Mouse (Mus musculus): ENCODE results near the gene Matn1.

The Matn1 gene

GRCm38 (mm10) chr4:130944112-130944511, at the start of gene Matn1:
TSS of gene Matn1 (plus strand) at chr4:130944385.
- DNase-seq, result no peak

GRCm38 (mm10) chr4:130895701-130896100, 48.5 kb upstream of the Matn1 start:
- DNase-seq, result no peak

- DNase-seq, result peak in 1 of 2 experiments; percentile 27
Measured at GRCm38 (mm10) chr4:130896372-130896771, 47.8 kb upstream of the Matn1 start.

DNA sequence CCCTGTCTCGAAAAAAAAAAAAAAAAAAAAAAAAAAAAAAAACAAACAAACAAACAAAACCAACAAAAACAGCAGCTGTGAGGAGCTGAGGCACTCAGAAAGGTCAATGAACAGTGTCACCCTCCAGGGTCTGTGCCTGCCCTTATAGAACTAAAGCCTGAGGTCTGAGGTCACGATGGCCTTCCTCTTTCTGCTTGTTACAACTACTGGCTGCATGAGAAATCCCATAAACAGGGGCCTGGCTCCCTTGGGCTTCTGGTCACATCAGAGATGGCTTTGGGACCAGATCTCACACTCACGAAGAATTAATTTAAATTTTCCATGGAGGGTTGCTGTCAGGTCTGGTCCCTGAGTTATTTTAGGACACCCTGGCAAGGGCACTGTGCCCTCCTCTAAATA, 44.8 kb upstream of the Matn1 start:
- DNase-seq, result no peak

DNA sequence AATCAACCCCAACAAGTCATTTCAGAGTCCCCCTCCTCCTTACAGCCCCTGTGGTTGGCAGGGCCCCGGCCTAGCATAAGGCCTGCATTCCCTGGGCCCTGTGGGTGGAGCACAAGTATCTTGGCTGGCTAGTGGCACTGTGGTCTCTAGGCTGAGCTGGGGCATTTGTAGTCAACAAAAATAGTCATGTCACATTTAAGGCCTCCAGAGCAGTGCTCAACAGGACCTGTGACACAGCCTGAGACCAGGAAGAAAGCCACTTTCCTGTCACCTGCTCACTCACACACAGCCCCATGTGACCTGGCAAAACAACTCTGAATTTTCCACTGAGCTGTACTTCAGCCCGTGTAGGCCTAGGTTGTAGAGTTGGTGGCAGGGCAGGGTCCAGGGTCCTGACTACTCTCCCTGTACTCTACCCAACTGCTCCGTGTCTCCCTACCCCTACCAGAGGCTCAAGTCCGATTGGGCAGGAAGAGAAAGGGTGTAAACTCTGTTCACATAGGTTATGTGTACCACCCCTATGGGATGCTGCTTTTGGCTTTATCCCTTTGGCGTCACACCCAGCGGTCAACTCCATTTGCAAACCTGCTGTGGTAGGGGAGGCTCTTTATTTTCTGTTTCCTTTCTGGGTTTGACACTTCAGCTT, 44.3 kb upstream of the Matn1 start:
- DNase-seq, result no peak

DNA sequence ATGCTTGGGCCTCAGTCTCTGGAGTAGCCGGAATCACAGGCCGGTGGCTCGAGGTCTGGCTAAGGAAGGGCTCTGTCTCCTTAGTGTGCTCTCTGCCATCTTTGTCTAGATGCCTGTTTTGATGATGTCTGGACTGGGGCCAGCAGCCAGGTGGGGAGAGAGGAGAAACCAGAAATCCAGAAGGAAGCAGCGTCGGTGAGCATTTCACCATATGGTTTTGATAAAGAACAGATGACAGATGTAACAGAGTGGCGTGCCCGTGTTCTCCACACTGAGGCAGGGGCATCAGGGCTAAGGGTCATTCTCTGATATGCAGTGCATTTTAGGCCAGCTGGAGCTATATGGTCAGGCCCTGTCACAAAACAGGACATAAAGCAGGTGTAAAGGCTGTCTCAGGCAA, 43.4 kb upstream of the Matn1 start:
- no peak for DNase-seq

- DNase-seq, result no peak
Measured at GRCm38 (mm10) chr4:130902289-130902781, 41.9 kb upstream of the Matn1 start.

- no peak for DNase-seq
Measured at GRCm38 (mm10) chr4:130905025-130905424, 39.2 kb upstream of the Matn1 start.

- no peak for DNase-seq
Measured at GRCm38 (mm10) chr4:130905882-130906281, 38.3 kb upstream of the Matn1 start.

- DNase-seq, result no peak
Measured at GRCm38 (mm10) chr4:130906296-130906695, 37.9 kb upstream of the Matn1 start.

DNA sequence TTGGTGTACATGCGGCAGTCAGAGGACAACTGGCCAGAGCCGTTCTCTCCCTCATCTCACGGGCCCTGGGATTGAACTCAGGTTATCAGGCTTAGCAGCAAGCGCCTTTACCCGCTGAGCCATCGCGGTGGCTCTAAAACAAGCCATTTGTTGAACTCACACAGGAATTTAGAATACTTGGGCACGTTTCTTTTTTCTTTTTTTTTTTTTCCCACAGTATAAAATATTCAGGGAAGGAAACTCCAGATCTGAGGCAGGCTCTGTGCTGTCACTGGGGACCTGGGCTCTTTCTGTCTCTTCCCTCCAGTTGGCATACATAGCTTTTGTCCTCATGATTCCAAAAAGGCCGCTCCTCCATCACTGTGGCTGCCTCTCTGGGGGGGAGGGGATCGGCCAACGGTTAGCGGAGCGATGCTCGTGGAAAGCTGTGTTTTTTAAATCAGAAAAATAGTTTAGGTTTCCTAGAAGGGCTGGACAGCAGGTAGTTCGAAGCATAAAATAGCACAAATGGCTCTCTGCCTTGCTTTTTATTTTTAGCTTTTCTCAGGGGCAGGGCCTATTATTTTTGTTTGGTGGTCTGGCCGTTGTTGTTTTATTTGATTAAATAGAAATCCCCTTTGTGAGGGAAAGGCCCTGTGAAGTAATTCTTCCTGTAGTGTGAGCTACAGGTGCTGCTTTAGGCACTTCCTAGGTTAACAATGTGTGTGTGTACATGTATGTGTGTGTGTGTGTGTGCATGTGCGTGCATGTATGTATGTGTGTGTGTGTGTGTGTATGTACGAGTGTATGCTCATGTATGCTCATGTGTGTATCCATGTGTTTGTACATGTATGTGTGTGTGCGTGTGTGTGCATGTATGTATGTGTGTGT, 36.8 kb upstream of the Matn1 start:
- DNase-seq, result no peak

DNA sequence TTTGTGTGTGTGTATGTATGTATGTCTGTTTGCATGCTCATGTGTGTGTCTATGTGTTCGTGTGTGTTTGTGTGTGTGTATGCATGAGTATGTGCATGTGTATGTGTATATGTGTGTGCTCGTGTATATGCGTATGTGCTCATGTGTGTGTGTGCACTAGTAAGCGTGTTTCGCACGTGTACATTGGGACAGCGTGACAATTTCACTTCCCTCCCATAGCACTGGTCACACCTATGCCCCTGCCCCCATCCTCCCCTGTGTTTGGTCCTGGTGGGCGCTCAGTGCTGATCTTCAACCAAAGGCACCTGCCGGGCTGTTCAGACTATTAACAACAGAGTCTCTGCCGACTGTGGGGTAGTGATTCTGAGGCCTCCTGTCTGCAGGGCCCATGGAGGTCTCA, 36.1 kb upstream of the Matn1 start:
- DNase-seq, result no peak

- DNase-seq, result no peak
Measured at GRCm38 (mm10) chr4:130909167-130909874, 34.9 kb upstream of the Matn1 start.

- DNase-seq, result no peak
Measured at GRCm38 (mm10) chr4:130910666-130911065, 33.5 kb upstream of the Matn1 start.

- no peak for DNase-seq
Measured at GRCm38 (mm10) chr4:130912626-130913025, 31.6 kb upstream of the Matn1 start.

DNA sequence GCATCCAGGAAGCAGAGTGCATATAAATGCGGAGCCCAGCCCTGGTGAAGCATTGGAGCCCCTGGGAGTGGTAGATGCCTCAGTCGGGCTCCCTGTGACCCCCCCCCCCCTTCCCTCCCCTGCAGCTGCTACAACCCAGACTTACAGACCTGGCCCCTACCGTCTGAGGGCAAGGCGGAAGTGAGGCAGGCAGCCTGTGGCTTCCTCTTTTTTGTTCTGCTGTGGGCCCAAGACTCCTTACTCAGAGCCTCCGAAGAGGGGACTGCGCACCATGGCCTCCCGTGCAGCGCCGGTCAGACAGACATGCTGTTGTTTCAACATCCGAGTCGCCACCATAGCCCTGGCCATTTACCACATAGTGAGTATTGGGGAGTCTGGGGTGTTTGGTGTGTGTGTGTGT, 31.1 kb upstream of the Matn1 start, which contains the start of gene Laptm5:
TSS of gene Laptm5 (plus strand) at position 49 of the 400 bp plus-strand sequence.
- peak; percentile 54 to 71 for DNase-seq

DNA sequence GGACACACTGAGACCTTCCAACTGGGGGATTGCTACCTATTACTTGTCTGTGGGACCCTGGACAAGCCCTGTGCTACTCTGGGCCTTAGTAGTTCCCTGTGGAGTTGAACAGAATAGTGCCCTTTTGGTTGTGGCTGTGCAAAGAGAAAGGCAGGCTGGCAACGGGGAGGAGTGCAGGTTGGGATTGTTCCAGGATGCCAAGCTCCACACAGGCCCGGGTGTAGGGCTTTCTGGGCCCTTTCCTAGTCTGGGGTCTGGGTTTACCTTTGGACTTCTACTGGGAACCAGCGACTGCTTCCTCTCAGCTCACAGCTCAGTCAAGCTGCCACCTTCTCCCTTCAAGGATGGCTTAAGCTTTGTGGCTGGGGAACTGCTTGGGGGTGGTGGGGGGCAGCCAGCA, 30.7 kb upstream of the Matn1 start:
- no peak for DNase-seq

DNA sequence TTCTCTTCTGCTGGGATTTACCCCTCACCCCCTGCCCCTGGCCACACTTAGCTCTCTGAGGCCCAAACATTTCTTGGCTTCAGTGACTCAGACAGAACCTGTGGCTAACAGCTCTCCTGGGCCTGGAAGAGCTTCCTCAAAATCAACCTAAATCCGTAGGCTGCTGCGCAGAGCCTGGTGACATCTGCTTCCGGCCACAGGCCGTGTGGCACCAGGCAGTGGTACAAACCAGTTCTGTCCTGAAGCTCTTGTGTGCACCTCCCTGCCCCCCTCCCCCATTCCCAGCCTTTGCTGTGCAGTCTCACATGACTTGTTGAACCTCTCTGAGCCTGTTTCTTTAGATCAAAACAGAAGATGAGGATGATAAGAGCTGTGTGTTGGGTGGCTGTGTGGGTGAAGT, 30.2 kb upstream of the Matn1 start:
- DNase-seq, result peak; percentile 51 to 61

DNA sequence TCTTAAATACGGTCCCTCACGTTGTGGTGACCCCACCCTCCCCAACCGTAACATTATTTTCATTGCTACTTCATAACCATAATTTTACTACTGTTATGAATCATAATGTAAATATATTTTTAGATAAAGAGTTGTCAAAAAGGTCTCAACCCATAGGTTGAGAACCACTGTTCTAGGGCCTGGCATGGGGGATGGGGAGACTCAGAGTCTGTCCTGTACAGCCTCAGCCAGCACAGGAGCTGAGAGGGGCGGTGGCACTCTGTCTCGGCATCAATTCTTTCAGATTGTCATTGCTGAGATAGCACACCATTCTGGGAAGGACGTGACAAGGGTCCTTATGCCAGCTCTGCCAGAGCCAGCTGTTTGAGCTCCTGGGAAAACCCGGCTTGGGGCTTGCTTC, 29.7 kb upstream of the Matn1 start:
- DNase-seq, result no peak

DNA sequence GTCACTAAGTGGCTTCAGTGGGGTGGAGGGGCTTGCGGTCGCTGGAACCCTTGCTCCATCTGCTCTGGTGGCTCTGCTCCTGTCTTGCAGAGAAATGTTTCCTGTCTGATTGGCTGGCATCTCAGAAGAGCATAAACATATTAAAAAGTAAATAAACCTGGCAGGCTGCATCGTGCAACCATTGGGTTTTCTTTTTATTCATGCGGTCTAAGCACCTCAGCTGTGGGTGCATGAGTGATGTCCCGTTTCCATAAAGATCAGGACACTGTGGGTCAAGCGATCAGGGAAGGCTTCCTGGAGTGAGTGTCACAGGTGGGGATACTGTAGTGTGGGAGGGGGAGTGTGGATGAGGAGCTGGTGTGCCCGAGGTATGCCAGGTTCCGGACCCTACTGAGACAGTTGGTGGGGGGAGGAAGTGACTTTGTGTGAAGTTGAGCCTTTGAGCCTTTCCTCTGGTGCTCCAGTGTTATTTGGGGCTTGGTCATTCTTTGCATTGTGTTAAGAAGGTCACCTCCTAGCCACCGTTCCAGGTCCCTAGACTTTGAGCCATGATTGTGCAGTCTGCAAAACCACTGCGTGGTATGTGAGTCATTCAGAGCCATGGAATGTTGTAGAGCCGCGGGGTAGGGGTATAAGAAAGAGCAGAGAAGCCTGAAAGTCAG, 29.0 kb upstream of the Matn1 start:
- DNase-seq, result no peak

DNA sequence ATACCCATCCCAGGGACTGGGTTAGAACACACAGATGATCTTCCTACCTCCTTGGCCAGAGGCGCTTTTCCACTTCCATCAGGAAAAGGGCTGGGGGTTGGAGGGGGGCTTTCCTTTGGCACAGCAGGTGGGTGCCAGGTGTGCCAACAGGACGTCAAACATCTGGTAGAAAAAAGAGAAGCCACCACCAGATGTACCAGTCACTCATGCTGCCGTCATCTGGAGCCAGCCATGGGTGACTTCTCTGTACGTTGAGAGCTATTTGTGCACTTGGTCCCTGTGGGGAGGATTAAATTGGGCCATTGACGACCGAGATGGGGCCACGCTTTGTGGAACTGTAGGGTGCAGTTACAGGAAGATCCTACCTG, 28.5 kb upstream of the Matn1 start:
- DNase-seq, result no peak

DNA sequence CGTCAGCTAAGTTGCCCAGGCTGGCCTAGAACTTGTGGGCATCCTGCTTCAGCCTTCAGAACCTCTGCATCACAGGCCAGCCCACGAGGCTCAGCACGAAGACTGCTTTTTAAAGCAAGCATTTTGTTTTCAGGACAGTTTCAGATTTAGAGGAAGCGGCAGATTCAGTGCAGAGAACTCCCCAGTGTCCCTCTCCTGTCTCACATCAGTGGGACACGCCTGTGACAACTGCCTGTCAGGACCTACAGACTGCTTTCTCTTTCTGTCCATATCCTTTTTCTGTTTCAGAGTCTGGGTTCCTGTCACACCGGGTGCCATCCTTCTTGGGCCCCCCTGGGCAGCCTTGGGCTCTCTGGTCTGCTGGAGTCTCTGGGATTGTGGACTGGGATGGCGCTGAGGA, 27.5 kb upstream of the Matn1 start:
- DNase-seq, result no peak

DNA sequence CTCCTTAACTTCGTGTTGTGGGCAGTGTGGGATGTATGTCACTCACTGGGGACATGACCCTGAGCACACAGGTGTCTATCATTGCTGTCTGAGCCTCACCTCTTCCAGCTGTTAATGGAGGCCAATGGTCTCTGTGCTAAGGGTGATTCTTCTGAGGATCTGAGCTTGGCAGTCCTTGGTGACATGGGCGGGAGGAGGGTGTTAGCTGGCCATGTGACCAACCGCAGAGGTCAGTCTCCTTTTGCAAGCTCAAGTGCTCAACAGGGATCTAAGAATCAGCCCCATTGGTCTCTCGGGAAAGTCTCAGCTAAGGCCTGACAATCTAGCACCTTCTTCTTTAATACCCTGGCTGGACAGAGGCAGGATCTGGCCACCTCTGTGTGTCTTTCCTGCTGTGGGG, 26.6 kb upstream of the Matn1 start:
- peak; percentile 28 to 38 for DNase-seq
